Mouse (Mus musculus): ENCODE measurements at regions not wholly inside any gene's neighbourhood (a gene's known extent, or its start where the extent isn't known, plus 50 kb on each side); places are given as distances from the start of the nearest gene placed in this dataset.

GRCm38 (mm10) chr6:35608336-35608735, 68.6 kb upstream of the Mtpn start:
- 59% methylated on average over 2 of the region's 2 CpGs for WGBS
- no peak overlapping the region for H3K27ac ChIP-seq (ENCODE audit: poor library complexity, severe bottlenecking)
- ATAC-seq (ENCODE audit: insufficient number of reproducible peaks, low FRiP score), result no peak
- no peaks in the 10 kb centered on the region for H3K27me3 ChIP-seq (replicated peaks)
- H3K4me1 ChIP-seq (replicated peaks), result no peaks in the 10 kb centered on the region
- no peak overlapping the region for H3K4me3 ChIP-seq
- H3K9ac ChIP-seq, result no peak overlapping the region
- peaks cover 7% of the 10 kb centered on the region for H3K9me3 ChIP-seq (replicated peaks)
- H3K36me3 ChIP-seq, result no peaks in the 10 kb centered on the region
- H3K4me2 ChIP-seq, result no peak overlapping the region

- WGBS, result 57% methylated on average over 3 of the region's 3 CpGs
- Histone ChIP-seq H3K4me3 (no peak overlapping the region), H3K4me2 (no peak overlapping the region), H3K4me1 (replicated peaks) (no peaks in the 10 kb centered on the region), H3K9me3 (replicated peaks) (peaks cover 10% of the 10 kb centered on the region), H3K27ac (ENCODE audit: poor library complexity, severe bottlenecking) (no peak overlapping the region), H3K27me3 (replicated peaks) (no peaks in the 10 kb centered on the region), H3K36me3 (no peaks in the 10 kb centered on the region), H3K9ac (no peak overlapping the region)
- ATAC-seq (ENCODE audit: insufficient number of reproducible peaks, low FRiP score), result no peak
Measured at GRCm38 (mm10) chr6:35605100-35605499, 65.4 kb upstream of the Mtpn start.

- no peak overlapping the region for H3K4me3 ChIP-seq
- H3K4me2 ChIP-seq, result no peak overlapping the region
- WGBS, result 68% methylated on average over 1 of the region's 1 CpGs
- ATAC-seq (ENCODE audit: insufficient number of reproducible peaks, low FRiP score), result no peak
- H3K4me1 ChIP-seq (replicated peaks), result no peaks in the 10 kb centered on the region
- H3K9ac ChIP-seq, result no peak overlapping the region
- H3K9me3 ChIP-seq (replicated peaks), result 0 out of 2 replicates have a peak, but pooled peaks cover 3% of the 10 kb centered on the region
- no peak overlapping the region for H3K27ac ChIP-seq (ENCODE audit: poor library complexity, severe bottlenecking)
- no peaks in the 10 kb centered on the region for H3K36me3 ChIP-seq
- H3K27me3 ChIP-seq (replicated peaks), result no peaks in the 10 kb centered on the region
Measured at GRCm38 (mm10) chr6:35601373-35601772, 61.7 kb upstream of the Mtpn start.

GRCm38 (mm10) chr6:35599841-35600240, 60.2 kb upstream of the Mtpn start:
- Histone ChIP-seq H3K9ac (no peak overlapping the region), H3K27me3 (replicated peaks) (no peaks in the 10 kb centered on the region), H3K4me1 (replicated peaks) (no peaks in the 10 kb centered on the region), H3K36me3 (no peaks in the 10 kb centered on the region), H3K4me3 (no peak overlapping the region), H3K9me3 (replicated peaks) (0 out of 2 replicates have a peak, but pooled peaks cover 3% of the 10 kb centered on the region), H3K27ac (ENCODE audit: poor library complexity, severe bottlenecking) (no peak overlapping the region), H3K4me2 (no peak overlapping the region)
- 80% methylated on average over 1 of the region's 1 CpGs for WGBS
- ATAC-seq (ENCODE audit: insufficient number of reproducible peaks, low FRiP score), result no peak

- H3K9ac ChIP-seq, result no peak overlapping the region
- no peaks in the 10 kb centered on the region for H3K27me3 ChIP-seq (replicated peaks)
- no peak overlapping the region for H3K4me3 ChIP-seq
- 0 out of 2 replicates have a peak, but pooled peaks cover 3% of the 10 kb centered on the region for H3K9me3 ChIP-seq (replicated peaks)
- ATAC-seq (ENCODE audit: insufficient number of reproducible peaks, low FRiP score), result no peak
- 78% methylated on average over 12 of the region's 12 CpGs for WGBS
- H3K36me3 ChIP-seq, result no peaks in the 10 kb centered on the region
- no peak overlapping the region for H3K4me2 ChIP-seq
- no peak overlapping the region for H3K27ac ChIP-seq (ENCODE audit: poor library complexity, severe bottlenecking)
- H3K4me1 ChIP-seq (replicated peaks), result no peaks in the 10 kb centered on the region
Measured at GRCm38 (mm10) chr6:35598406-35599185, 58.9 kb upstream of the Mtpn start.

- Histone ChIP-seq H3K9me3 (replicated peaks) (no peaks in the 10 kb centered on the region), H3K36me3 (no peaks in the 10 kb centered on the region), H3K4me2 (no peak overlapping the region), H3K9ac (no peak overlapping the region), H3K4me1 (replicated peaks) (no peaks in the 10 kb centered on the region), H3K27ac (ENCODE audit: poor library complexity, severe bottlenecking) (no peak overlapping the region), H3K4me3 (no peak overlapping the region), H3K27me3 (replicated peaks) (no peaks in the 10 kb centered on the region)
- WGBS, result 82% methylated on average over 2 of the region's 2 CpGs
- ATAC-seq (ENCODE audit: insufficient number of reproducible peaks, low FRiP score), result no peak
Measured at GRCm38 (mm10) chr6:35595012-35595411, 55.3 kb upstream of the Mtpn start.

GRCm38 (mm10) chr6:35592234-35592633, 52.5 kb upstream of the Mtpn start:
- H3K27me3 ChIP-seq (replicated peaks), result no peaks in the 10 kb centered on the region
- no peaks in the 10 kb centered on the region for H3K36me3 ChIP-seq
- H3K4me3 ChIP-seq, result no peak overlapping the region
- 75% methylated on average over 3 of the region's 3 CpGs for WGBS
- H3K27ac ChIP-seq (ENCODE audit: poor library complexity, severe bottlenecking), result no peak overlapping the region
- no peak overlapping the region for H3K4me2 ChIP-seq
- H3K9me3 ChIP-seq (replicated peaks), result no peaks in the 10 kb centered on the region
- no peak overlapping the region for H3K9ac ChIP-seq
- ATAC-seq (ENCODE audit: insufficient number of reproducible peaks, low FRiP score), result no peak
- H3K4me1 ChIP-seq (replicated peaks), result no peaks in the 10 kb centered on the region

Measured in heart, embryonic 12.5 days (tissue).